Mouse (Mus musculus) C2C12 (cell line): Measurements from ENCODE around the gene Kirrel3. TPM values are rescaled to one million over a fixed set of nuclear protein-coding genes. Genes with fewer than 3 reads are reported as not detected.

Experiments
- H3K27me3 ChIP-seq: one replicate; pipeline ENCODE4 v1.6.1; 2011; ENCODE audit not compliant: control insufficient read depth, insufficient read depth, insufficient read length
- H3K36me3 ChIP-seq: one replicate; pipeline ENCODE4 v1.6.1; 2011; ENCODE audit not compliant: control insufficient read depth, insufficient read depth
- H3K4me3 ChIP-seq: one replicate; pipeline ENCODE4 v1.5.1; 2011; ENCODE audit warnings: mild to moderate bottlenecking, control low read depth; ENCODE audit not compliant: poor library complexity, insufficient read depth, severe bottlenecking
- H3K79me2 ChIP-seq: one replicate; pipeline ENCODE4 v1.6.1; 2011; ENCODE audit not compliant: control insufficient read depth, insufficient read depth
- H3K79me3 ChIP-seq: one replicate; pipeline ENCODE4 v1.6.1; 2011; ENCODE audit warnings: low read depth, control low read depth
- H3ac ChIP-seq: one replicate; pipeline ENCODE3; 2011; ENCODE audit warnings: low read depth; ENCODE audit not compliant: control insufficient read depth, insufficient read length
- CEBPB ChIP-seq: IDR thresholded peaks from one replicate; pipeline ENCODE4 v1.6.1; 2011; ENCODE audit warnings: low read depth, mild to moderate bottlenecking, control low read depth, moderate library complexity
- CTCF ChIP-seq: IDR thresholded peaks from one replicate; pipeline ENCODE4 v1.5.1; 2011; ENCODE audit not compliant: control insufficient read depth, insufficient read depth, insufficient read length
- FOSL1 ChIP-seq: IDR thresholded peaks from one replicate; pipeline ENCODE4 v1.8.0; 2011; ENCODE audit warnings: mild to moderate bottlenecking, low read length; ENCODE audit not compliant: poor library complexity, insufficient read depth, severe bottlenecking
- MAX ChIP-seq: IDR thresholded peaks from one replicate; pipeline ENCODE4 v1.6.1; 2011; ENCODE audit warnings: mild to moderate bottlenecking, control low read depth
- MYOD1 ChIP-seq: IDR thresholded peaks from one replicate; pipeline ENCODE4 v1.6.1; 2011; ENCODE audit warnings: low read depth; ENCODE audit not compliant: control insufficient read depth, insufficient read length
- MYOG ChIP-seq: IDR thresholded peaks from one replicate; pipeline ENCODE4 v1.6.1; 2011; ENCODE audit not compliant: control insufficient read depth, insufficient read length; ENCODE audit errors: extremely low read depth
- USF1 ChIP-seq: IDR thresholded peaks from one replicate; pipeline ENCODE4 v1.6.1; 2011; ENCODE audit warnings: low read depth, mild to moderate bottlenecking, control low read depth, moderate library complexity
- polyA plus RNA-seq: library from polyadenylated mRNA; unstranded; fragments of >200 nt; fragmentation: generic; extraction: Trizol; gene quantifications from one replicate; pipeline ENCODE4 v1.2.1, GENCODE M21; 2012; ENCODE audit warnings: missing spikeins

The Kirrel3 gene
- polyA plus RNA-seq, 1 experiment: 5.2 TPM

DNA sequence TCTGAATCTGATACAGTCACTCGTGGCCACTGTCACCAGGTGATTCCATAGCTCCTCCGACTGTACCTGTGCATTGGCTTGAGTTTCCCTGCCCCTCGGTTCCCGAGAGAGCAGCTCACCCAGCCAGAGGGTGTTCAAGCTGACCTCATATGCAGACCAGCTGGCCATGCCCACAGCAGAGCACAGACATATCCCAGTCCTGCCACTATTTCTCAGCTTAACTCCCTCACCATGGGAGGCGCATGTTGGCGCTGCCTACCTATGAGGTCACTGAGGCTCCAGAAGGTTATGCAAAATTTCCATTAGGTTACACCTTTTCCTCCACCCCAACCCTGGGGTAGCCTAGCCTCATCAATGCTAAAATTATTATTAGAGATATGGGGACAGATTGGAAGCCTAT, 489.6 kb downstream of the Kirrel3 start:
- Histone ChIP-seq H3K36me3 (no peaks in the 10 kb centered on the region), H3K4me3 (no peak overlapping the region), H3K79me3 (no peaks in the 10 kb centered on the region), H3K79me2 (no peaks in the 10 kb centered on the region), H3K27me3 (no peaks in the 10 kb centered on the region), H3ac (no peak overlapping the region)
- TF ChIP-seq CEBPB (no peak), CTCF (no peak), MAX (no peak), MYOD1 (no peak), MYOG (no peak), FOSL1 (no peak), USF1 (no peak)

DNA sequence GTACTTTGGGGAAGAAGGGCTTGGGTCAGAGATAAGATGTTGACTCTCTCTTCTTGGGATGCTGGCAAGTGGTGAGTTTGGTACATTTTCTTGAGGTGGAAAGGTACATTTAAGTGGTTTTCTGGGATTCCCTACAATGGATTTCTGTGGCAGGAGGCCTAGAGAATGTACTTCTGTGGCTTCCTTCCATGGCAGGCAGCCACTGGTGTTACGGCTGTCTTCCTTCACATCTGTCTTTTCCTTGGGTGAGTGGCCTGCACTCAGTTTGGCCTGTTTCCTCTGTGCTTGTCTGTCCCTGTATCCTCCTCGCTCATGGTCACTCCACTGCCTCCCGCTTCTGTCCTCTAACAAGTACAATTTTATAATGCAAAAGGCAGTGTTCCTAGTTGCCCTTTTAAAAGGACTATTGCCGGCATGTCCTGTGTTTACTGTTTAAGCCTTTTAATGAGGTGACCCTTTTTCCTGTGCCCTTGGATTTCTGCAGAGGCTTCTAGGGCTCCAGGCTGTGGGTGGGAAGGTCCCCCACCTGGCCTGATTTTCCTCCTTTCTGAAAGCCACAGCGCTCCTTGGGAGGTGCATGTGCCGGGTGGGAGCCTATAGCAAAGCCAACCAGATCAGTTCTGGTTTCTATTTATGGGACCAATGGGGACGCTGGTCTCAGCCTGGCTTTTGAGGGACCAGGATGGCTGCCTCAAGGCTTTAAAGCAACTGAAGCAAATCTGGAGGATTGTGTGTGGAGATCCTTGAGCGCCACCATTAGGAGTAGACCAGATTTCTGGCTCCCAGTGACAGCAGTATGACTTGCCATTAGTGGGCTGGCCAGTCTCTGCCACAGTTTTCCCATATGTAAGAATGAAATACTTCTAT, 491.1 kb downstream of the Kirrel3 start:
- H3K36me3 ChIP-seq: no peaks in the 10 kb centered on the region
- H3K27me3 ChIP-seq: no peaks in the 10 kb centered on the region
- no peak overlapping the region for H3K4me3 ChIP-seq
- no peak for TF ChIP-seq CEBPB
- no peak for TF ChIP-seq MYOG
- no peak for TF ChIP-seq CTCF
- no peak for TF ChIP-seq MYOD1
- no peak for TF ChIP-seq MAX
- no peak for TF ChIP-seq USF1
- TF ChIP-seq FOSL1: no peak
- H3K79me2 ChIP-seq: no peaks in the 10 kb centered on the region
- no peak overlapping the region for H3ac ChIP-seq
- H3K79me3 ChIP-seq: no peaks in the 10 kb centered on the region

DNA sequence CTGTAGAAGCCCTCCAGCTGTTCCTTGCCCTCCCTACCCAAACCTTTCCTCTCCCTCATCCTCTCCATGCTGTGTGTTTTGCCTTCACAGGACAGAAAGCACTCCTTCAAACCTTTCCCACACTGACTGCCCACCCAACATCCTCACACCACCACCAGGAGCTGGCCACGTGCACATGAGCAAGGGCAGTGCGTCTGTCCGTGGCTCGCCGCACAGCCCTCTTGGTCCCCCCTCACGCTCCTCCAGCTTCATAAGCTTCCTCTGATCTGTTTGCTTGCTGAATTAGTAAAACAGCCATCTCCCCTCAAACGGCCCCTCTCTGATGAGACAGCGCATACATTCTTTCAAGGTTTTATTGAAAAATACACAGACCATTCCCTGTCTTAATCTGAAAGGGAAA, 492.0 kb downstream of the Kirrel3 start:
- TF ChIP-seq CEBPB (no peak), USF1 (no peak), MAX (no peak), FOSL1 (no peak), CTCF (no peak), MYOD1 (no peak), MYOG (no peak)

DNA sequence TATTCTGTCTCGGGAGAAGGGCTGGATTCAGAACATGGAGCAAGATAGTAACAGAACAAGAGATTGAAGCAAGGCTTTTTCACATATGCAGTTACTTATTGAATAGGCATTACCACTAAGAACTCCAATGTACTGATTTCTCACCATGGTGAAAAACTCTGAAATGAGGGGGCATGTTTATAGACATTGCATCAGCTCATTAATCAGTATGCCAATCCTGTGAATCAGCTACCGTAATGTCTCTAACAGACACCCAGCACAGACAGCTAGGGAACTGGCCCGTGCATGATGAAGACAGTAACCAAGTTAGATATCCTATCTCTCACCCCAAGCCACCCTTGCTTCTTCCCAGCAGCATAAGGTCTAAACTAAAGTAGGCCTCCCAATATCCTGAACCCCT, 492.5 kb downstream of the Kirrel3 start:
- Histone ChIP-seq H3K36me3 (no peaks in the 10 kb centered on the region), H3K79me3 (no peaks in the 10 kb centered on the region), H3K4me3 (no peak overlapping the region), H3ac (no peak overlapping the region), H3K79me2 (no peaks in the 10 kb centered on the region), H3K27me3 (no peaks in the 10 kb centered on the region)
- TF ChIP-seq MYOG (no peak), MAX (no peak), MYOD1 (no peak), USF1 (no peak), CEBPB (no peak), FOSL1 (no peak), CTCF (no peak)

More for the DNA sequence above, 492.0 kb downstream of the Kirrel3 start:
- Histone ChIP-seq H3ac (no peak overlapping the region), H3K79me3 (no peaks in the 10 kb centered on the region), H3K4me3 (no peak overlapping the region), H3K36me3 (no peaks in the 10 kb centered on the region), H3K79me2 (no peaks in the 10 kb centered on the region), H3K27me3 (no peaks in the 10 kb centered on the region)

DNA sequence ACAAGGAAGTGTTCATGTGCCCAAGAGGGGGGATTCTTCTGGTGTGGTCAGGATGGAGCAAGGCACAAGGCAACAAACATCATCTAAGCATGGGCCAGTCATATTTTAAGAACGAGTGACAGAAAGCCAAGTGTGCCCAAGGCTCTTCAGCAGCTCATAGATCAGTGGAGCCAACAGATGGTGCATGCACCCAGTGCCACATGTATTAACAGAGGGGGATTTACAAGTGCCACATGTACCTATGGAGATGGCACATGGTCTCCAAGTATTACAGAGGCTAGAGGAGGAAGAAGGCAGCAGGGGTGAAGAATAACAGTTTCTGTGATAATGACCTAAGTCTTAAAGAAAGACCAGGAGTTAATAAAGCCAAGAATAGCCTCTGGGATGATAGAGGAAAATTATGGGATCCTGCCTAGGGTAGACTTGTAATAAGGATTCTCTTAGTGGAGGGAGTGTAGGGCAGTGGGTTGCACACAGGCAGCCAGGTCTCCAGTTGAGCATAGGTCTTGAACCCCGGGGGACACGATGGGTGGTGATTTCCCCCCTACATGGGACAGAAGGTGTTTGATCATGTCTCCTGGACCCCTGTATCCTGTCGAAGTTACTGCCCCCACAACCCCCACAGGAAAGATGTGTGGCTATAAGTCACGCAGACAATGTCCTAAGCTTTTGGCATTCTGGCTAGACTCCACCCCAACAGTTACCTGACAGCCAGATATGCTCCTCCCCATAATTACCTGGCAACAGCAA, 495.0 kb downstream of the Kirrel3 start:
- Histone ChIP-seq H3ac (no peak overlapping the region), H3K79me2 (no peaks in the 10 kb centered on the region), H3K79me3 (no peaks in the 10 kb centered on the region), H3K27me3 (no peaks in the 10 kb centered on the region), H3K36me3 (no peaks in the 10 kb centered on the region), H3K4me3 (no peak overlapping the region)
- TF ChIP-seq CEBPB (no peak), FOSL1 (no peak), CTCF (no peak), MYOG (no peak), MAX (no peak), MYOD1 (no peak), USF1 (no peak)
